Comparison of ENCODE assay signal across 18 mouse cellular contexts in genomic region chr12:83308627-83309026, GRCm38 (mm10).
A peak's percentile ranks its signal among the peaks of the same experiment; 100 is the strongest.
DNase-seq lines count a peak whose midpoint lies in the region; ATAC-seq lines count a peak whose summit lies in the region.
"Had no signal": no experiment of that assay in that cellular context is flagged by ENCODE, and none has a peak within 500 bp of the region (broad histone marks: within the 10 kb centered on the region; RNA-seq: fewer than 3 reads in every experiment).

No protein-coding gene starts in this region.

- no peak overlapping the region for H3K4me2 ChIP-seq in forebrain, embryonic 15.5 days (replicated peaks)
- H3K4me2 ChIP-seq: limb, embryonic 12.5 days; neural tube, embryonic 13.5 days had no signal

- H3K4me1 ChIP-seq in forebrain, embryonic 15.5 days = no peaks in the 10 kb centered on the region

- H3K27me3 ChIP-seq in forebrain, embryonic 15.5 days = no peaks in the 10 kb centered on the region
- H3K27me3 ChIP-seq: limb, embryonic 12.5 days; neural tube, embryonic 13.5 days had no signal

- H3K36me3 ChIP-seq in forebrain, embryonic 15.5 days = no peaks in the 10 kb centered on the region
- H3K36me3 ChIP-seq: limb, embryonic 12.5 days; neural tube, embryonic 13.5 days had no signal

- no peak overlapping the region for H3K27ac ChIP-seq in forebrain, embryonic 15.5 days (replicated peaks)
- H3K27ac ChIP-seq: limb, embryonic 12.5 days; neural tube, embryonic 13.5 days had no signal

- DNase-seq in frontal cortex, postnatal 10 days (ENCODE audit: low spot score in 2 of 2) = no peak
- DNase-seq in spleen, adult 12 weeks (ENCODE audit: low spot score) = peak; percentile 23
- DNase-seq in spleen, adult 18-20 months = no peak
- peak; percentile 66 for DNase-seq in testis, postnatal 14 days (ENCODE audit: low spot score)
- no peak for DNase-seq in cerebellum, adult 11 months
- DNase-seq: cerebellum, adult 9-11 months; heart, adult 11 months; heart, postnatal 4 days; kidney, postnatal 10 days; layer of hippocampus, postnatal 36 days; lung, postnatal 10 days; midbrain, embryonic 14.5 days had no signal

- 68% methylated on average over 4 of the region's 4 CpGs for WGBS in forebrain, embryonic 15.5 days

- peak; percentile 55; the same call in 1 of the 2 replicates for ATAC-seq in frontal cortex, adult (ENCODE audit: low TSS enrichment)
- ATAC-seq in erythroid progenitor cell, adult 5-6 weeks (replicated peaks; ENCODE audit: low FRiP score, poor library complexity, severe bottlenecking) = peak; percentile 77
- ATAC-seq in forebrain, embryonic 15.5 days (replicated peaks) = no peak
- ATAC-seq: forebrain, embryonic 16.5 days had no signal

- H3K9me3 ChIP-seq in forebrain, embryonic 15.5 days = no peaks in the 10 kb centered on the region
- H3K9me3 ChIP-seq: limb, embryonic 12.5 days; neural tube, embryonic 13.5 days had no signal

- no peak overlapping the region for H3K9ac ChIP-seq in forebrain, embryonic 15.5 days (replicated peaks)
- H3K9ac ChIP-seq: limb, embryonic 12.5 days; neural tube, embryonic 13.5 days had no signal

- H3K4me3 ChIP-seq in forebrain, embryonic 15.5 days = no peak overlapping the region
- H3K4me3 ChIP-seq: limb, embryonic 12.5 days; neural tube, embryonic 13.5 days had no signal

Comparison
In these comparisons a context has a peak if more than half of its experiments do, and no peak if none do; other contexts are left out.
1. DNase-seq: peak in spleen, adult 12 weeks (single experiment) and testis, postnatal 14 days (single experiment); none in frontal cortex, postnatal 10 days (0 of 2), spleen, adult 18-20 months (0 of 2) and cerebellum, adult 11 months (single experiment).